In genomic region chr1:192696371-192696863, GRCm38 (mm10) we compare ENCODE assay signal across 14 mouse cellular contexts.
DNase-seq lines count a peak whose midpoint lies in the region; ATAC-seq and TF ChIP-seq lines count a peak whose summit lies in the region.
"Had no signal": no experiment of that assay in that cellular context is flagged by ENCODE, and none has a peak within 500 bp of the region (broad histone marks: within the 10 kb centered on the region; RNA-seq: fewer than 3 reads in every experiment).

No protein-coding gene starts in this region.

- H3K4me2 ChIP-seq in hindbrain, embryonic 13.5 days: no peak overlapping the region
- no peak overlapping the region for H3K4me2 ChIP-seq in hindbrain, embryonic 12.5 days (replicated peaks)
- H3K4me2 ChIP-seq in midbrain, postnatal 0 days (ENCODE audit: low read depth, low read length, poor library complexity, severe bottlenecking): no peak overlapping the region
- H3K4me2 ChIP-seq in midbrain, embryonic 15.5 days: no peak overlapping the region
- H3K4me2 ChIP-seq in myocyte (ENCODE audit: low read depth): peak overlapping the region; percentile 53
- H3K4me2 ChIP-seq: lung, embryonic 15.5 days had no signal

- H3K4me3 ChIP-seq in hindbrain, embryonic 13.5 days: no peak overlapping the region
- H3K4me3 ChIP-seq in hindbrain, embryonic 12.5 days: no peak overlapping the region
- H3K4me3 ChIP-seq in midbrain, postnatal 0 days (ENCODE audit: low read depth, low read length): no peak overlapping the region
- no peak overlapping the region for H3K4me3 ChIP-seq in midbrain, embryonic 15.5 days
- no peak overlapping the region for H3K4me3 ChIP-seq in myocyte
- H3K4me3 ChIP-seq: forebrain, embryonic 10.5 days; lung, embryonic 15.5 days had no signal

- intact Hi-C loops in left cerebral cortex, postnatal 14 days (cut with DNase I): no loop called here

- H3ac ChIP-seq in myocyte (ENCODE audit: control insufficient read depth, insufficient read length): no peak overlapping the region

- H3K9ac ChIP-seq in hindbrain, embryonic 13.5 days: no peak overlapping the region
- H3K9ac ChIP-seq in hindbrain, embryonic 12.5 days: no peak overlapping the region
- H3K9ac ChIP-seq in midbrain, postnatal 0 days (replicated peaks; ENCODE audit: low read length, poor library complexity, severe bottlenecking): no peak overlapping the region
- no peak overlapping the region for H3K9ac ChIP-seq in midbrain, embryonic 15.5 days
- H3K9ac ChIP-seq: lung, embryonic 15.5 days had no signal

- TF ChIP-seq CTCF in midbrain, postnatal 0 days (IDR thresholded peaks at IDR 0.05): no peak

- H3K4me1 ChIP-seq in hindbrain, embryonic 13.5 days (replicated peaks): peaks cover 9% of the 10 kb centered on the region
- H3K4me1 ChIP-seq in hindbrain, embryonic 12.5 days: no peaks in the 10 kb centered on the region
- no peaks in the 10 kb centered on the region for H3K4me1 ChIP-seq in midbrain, postnatal 0 days (ENCODE audit: insufficient read depth, low read length)
- H3K4me1 ChIP-seq in midbrain, embryonic 15.5 days: no peaks in the 10 kb centered on the region
- H3K4me1 ChIP-seq: lung, embryonic 15.5 days had no signal

- no peaks in the 10 kb centered on the region for H3K9me3 ChIP-seq in hindbrain, embryonic 13.5 days
- H3K9me3 ChIP-seq in hindbrain, embryonic 12.5 days (replicated peaks): no peaks in the 10 kb centered on the region
- no peaks in the 10 kb centered on the region for H3K9me3 ChIP-seq in midbrain, postnatal 0 days (ENCODE audit: low read length)
- no peaks in the 10 kb centered on the region for H3K9me3 ChIP-seq in midbrain, embryonic 15.5 days
- H3K9me3 ChIP-seq: forebrain, embryonic 10.5 days; lung, embryonic 15.5 days had no signal

- H3K36me3 ChIP-seq in hindbrain, embryonic 13.5 days: no peaks in the 10 kb centered on the region
- no peaks in the 10 kb centered on the region for H3K36me3 ChIP-seq in hindbrain, embryonic 12.5 days
- H3K36me3 ChIP-seq in midbrain, postnatal 0 days (ENCODE audit: insufficient read depth, low read length): no peaks in the 10 kb centered on the region
- H3K36me3 ChIP-seq in midbrain, embryonic 15.5 days (replicated peaks): no peaks in the 10 kb centered on the region
- H3K36me3 ChIP-seq in myocyte (ENCODE audit: control insufficient read depth, insufficient read depth): no peaks in the 10 kb centered on the region
- H3K36me3 ChIP-seq: forebrain, embryonic 10.5 days; lung, embryonic 15.5 days had no signal

- no peaks in the 10 kb centered on the region for H3K79me2 ChIP-seq in myocyte (ENCODE audit: control insufficient read depth, insufficient read depth)

- H3K27ac ChIP-seq in hindbrain, embryonic 13.5 days: no peak overlapping the region
- H3K27ac ChIP-seq in hindbrain, embryonic 12.5 days: no peak overlapping the region
- no peak overlapping the region for H3K27ac ChIP-seq in midbrain, postnatal 0 days (ENCODE audit: low read depth, low read length)
- H3K27ac ChIP-seq in midbrain, embryonic 15.5 days: no peak overlapping the region
- H3K27ac ChIP-seq: forebrain, embryonic 10.5 days; lung, embryonic 15.5 days had no signal

- ATAC-seq in hindbrain, embryonic 13.5 days (ENCODE audit: low FRiP score): 0 out of 2 replicates have a peak, but pooled peaks have one; percentile 36
- no peak for ATAC-seq in hindbrain, embryonic 12.5 days (ENCODE audit: low FRiP score)
- peak; percentile 27; the same call in 1 of the 2 replicates for ATAC-seq in midbrain, postnatal 0 days (ENCODE audit: low FRiP score)
- ATAC-seq in midbrain, embryonic 15.5 days (replicated peaks): no peak

- WGBS in hindbrain, embryonic 13.5 days: 67% methylated on average over 1 of the region's 1 CpGs
- WGBS in hindbrain, embryonic 12.5 days: 64% methylated on average over 1 of the region's 1 CpGs
- WGBS in midbrain, postnatal 0 days: 60% methylated on average over 1 of the region's 1 CpGs
- 71% methylated on average over 1 of the region's 1 CpGs for WGBS in midbrain, embryonic 15.5 days

- TF ChIP-seq POLR2A in myocyte (IDR thresholded peaks at IDR 0.05; ENCODE audit: insufficient read length, low read depth): no peak

- DNase-seq in midbrain, postnatal 0 days (ENCODE audit: low spot score): peak; percentile 80
- DNase-seq in adrenal gland, postnatal 25 days: peak; percentile 52
- no peak for DNase-seq in left cerebral cortex, postnatal 14 days (ENCODE audit: low spot score in 2 of 2)
- DNase-seq: embryo, embryonic 11 days; gastrocnemius, postnatal 36 days; midbrain, embryonic 14.5 days; thymus, adult 2 months had no signal

- no peaks in the 10 kb centered on the region for H3K27me3 ChIP-seq in hindbrain, embryonic 13.5 days
- H3K27me3 ChIP-seq in hindbrain, embryonic 12.5 days: no peaks in the 10 kb centered on the region
- no peaks in the 10 kb centered on the region for H3K27me3 ChIP-seq in midbrain, postnatal 0 days (ENCODE audit: insufficient read depth, low read length)
- H3K27me3 ChIP-seq in midbrain, embryonic 15.5 days (replicated peaks): no peaks in the 10 kb centered on the region
- H3K27me3 ChIP-seq in myocyte (ENCODE audit: control insufficient read depth, insufficient read depth, insufficient read length): no peaks in the 10 kb centered on the region
- H3K27me3 ChIP-seq: CH12.LX; lung, embryonic 15.5 days had no signal

TF ChIP-seq in myocyte, 11 proteins besides CTCF, POLR2A, EP300 and RAD21:
- no peak for TF ChIP-seq MAX (IDR thresholded peaks at IDR 0.05; ENCODE audit: low read depth)
- peak in 1 of 3 experiments; percentile 48 for TF ChIP-seq MYOD1 (IDR thresholded peaks at IDR 0.05; ENCODE audit: control insufficient read depth in 1 of 3, insufficient read length in 2 of 3, low read depth in 2 of 3)
- no peak for TF ChIP-seq MYOG (IDR thresholded peaks at IDR 0.05; ENCODE audit: control insufficient read depth in 1 of 3, insufficient read depth in 1 of 3, insufficient read length in 2 of 3, low read depth in 2 of 3)
- TF ChIP-seq POLR2AphosphoS2 (IDR thresholded peaks at IDR 0.05; ENCODE audit: insufficient read length, low read depth): no peak
- TF ChIP-seq TCF12 (IDR thresholded peaks at IDR 0.05; ENCODE audit: insufficient read depth, poor library complexity, severe bottlenecking): no peak
- no peak for TF ChIP-seq CEBPB (IDR thresholded peaks at IDR 0.05; ENCODE audit: insufficient read depth, poor library complexity, severe bottlenecking)
- TF ChIP-seq TCF3 (IDR thresholded peaks at IDR 0.05; ENCODE audit: insufficient read length, low read depth): no peak

Comparison
In these comparisons a context has a peak if more than half of its experiments do, and no peak if none do; other contexts are left out.
1. ATAC-seq: peak in hindbrain, embryonic 13.5 days (single experiment) and midbrain, postnatal 0 days (single experiment); none in hindbrain, embryonic 12.5 days (single experiment) and midbrain, embryonic 15.5 days (single experiment).
2. DNase-seq: peak in midbrain, postnatal 0 days (single experiment) and adrenal gland, postnatal 25 days (single experiment); none in left cerebral cortex, postnatal 14 days (0 of 2).